In the genomic region with DNA sequence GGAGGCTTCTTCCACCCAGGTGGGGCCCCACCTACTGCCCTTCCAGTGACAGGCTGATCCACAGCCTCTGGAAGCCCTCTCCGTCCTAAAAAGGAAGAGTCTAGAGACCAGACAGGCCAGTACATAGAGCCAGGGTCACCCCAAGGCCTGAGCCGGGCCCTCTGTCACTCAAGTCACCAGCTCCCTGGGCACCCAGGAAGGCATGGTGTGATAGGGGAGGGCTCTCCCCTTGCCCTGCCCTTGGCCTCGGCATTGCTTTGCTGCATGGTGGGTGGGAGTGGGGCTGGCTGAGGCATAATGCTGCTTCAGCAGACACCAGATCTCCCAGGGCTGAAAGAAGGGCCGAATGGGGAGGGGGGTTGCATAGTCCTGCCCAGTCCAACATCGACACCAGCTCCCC, we compare ENCODE assay signal across 9 mouse cellular contexts. TPM values are rescaled to one million over a fixed set of nuclear protein-coding genes. Genes with fewer than 3 reads are reported as not detected.
DNase-seq lines count a peak whose midpoint lies in the region; ATAC-seq and TF ChIP-seq lines count a peak whose summit lies in the region.
"Had no signal": no experiment of that assay in that cellular context is flagged by ENCODE, and none has a peak within 500 bp of the region (broad histone marks: within the 10 kb centered on the region; RNA-seq: fewer than 3 reads in every experiment).

No protein-coding gene starts in this region.

- H3K36me3 ChIP-seq in forebrain, embryonic 13.5 days (ENCODE audit: poor library complexity, severe bottlenecking): peaks cover 73% of the 10 kb centered on the region
- peaks cover 13% of the 10 kb centered on the region; the same call in 1 of the 2 replicates for H3K36me3 ChIP-seq in forebrain, embryonic 11.5 days (ENCODE audit: control insufficient read depth, insufficient read depth, low read length)
- peaks cover 9% of the 10 kb centered on the region; the same call in 1 of the 2 replicates for H3K36me3 ChIP-seq in kidney, postnatal 0 days (ENCODE audit: insufficient read depth, low read length)
- H3K36me3 ChIP-seq in limb, embryonic 15.5 days: peaks cover 57% of the 10 kb centered on the region

- H3K27ac ChIP-seq in forebrain, embryonic 13.5 days: no peak overlapping the region
- no peak overlapping the region for H3K27ac ChIP-seq in forebrain, embryonic 11.5 days (ENCODE audit: low read depth, low read length)
- peak overlapping the region; percentile 76; the same call in 1 of the 2 replicates for H3K27ac ChIP-seq in kidney, postnatal 0 days
- H3K27ac ChIP-seq in limb, embryonic 15.5 days: peak overlapping the region; percentile 84
- H3K27ac ChIP-seq: limb, embryonic 12.5 days had no signal

- H3K4me3 ChIP-seq in forebrain, embryonic 13.5 days: no peak overlapping the region
- H3K4me3 ChIP-seq in forebrain, embryonic 11.5 days (ENCODE audit: low read depth, low read length): no peak overlapping the region
- no peak overlapping the region for H3K4me3 ChIP-seq in kidney, postnatal 0 days (replicated peaks; ENCODE audit: low read depth, low read length)
- H3K4me3 ChIP-seq in limb, embryonic 15.5 days: no peak overlapping the region
- H3K4me3 ChIP-seq: limb, embryonic 12.5 days had no signal

- ATAC-seq in forebrain, embryonic 13.5 days: no peak
- no peak for ATAC-seq in forebrain, embryonic 11.5 days (replicated peaks; ENCODE audit: low FRiP score)
- no peak for ATAC-seq in kidney, postnatal 0 days (replicated peaks; ENCODE audit: low FRiP score, low read depth)
- ATAC-seq in limb, embryonic 15.5 days (ENCODE audit: insufficient number of reproducible peaks, low FRiP score, low TSS enrichment, low read depth): no peak

- no peak overlapping the region for H3K4me2 ChIP-seq in forebrain, embryonic 13.5 days
- no peak overlapping the region for H3K4me2 ChIP-seq in forebrain, embryonic 11.5 days (ENCODE audit: low read depth, low read length, severe bottlenecking)
- H3K4me2 ChIP-seq in kidney, postnatal 0 days (ENCODE audit: low read length): no peak overlapping the region
- no peak overlapping the region for H3K4me2 ChIP-seq in limb, embryonic 15.5 days
- H3K4me2 ChIP-seq: limb, embryonic 12.5 days had no signal

- H3K9ac ChIP-seq in forebrain, embryonic 13.5 days: peak overlapping the region; percentile 12; the same call in 1 of the 2 replicates
- H3K9ac ChIP-seq in forebrain, embryonic 11.5 days (ENCODE audit: low read length): no peak overlapping the region
- H3K9ac ChIP-seq in kidney, postnatal 0 days (ENCODE audit: low read depth, low read length): no peak overlapping the region
- H3K9ac ChIP-seq in limb, embryonic 15.5 days: no peak overlapping the region

- H3K4me1 ChIP-seq in forebrain, embryonic 13.5 days: peaks cover 92% of the 10 kb centered on the region
- H3K4me1 ChIP-seq in forebrain, embryonic 11.5 days (replicated peaks; ENCODE audit: control insufficient read depth, insufficient read depth, low read length): peaks cover 20% of the 10 kb centered on the region
- H3K4me1 ChIP-seq in kidney, postnatal 0 days (replicated peaks; ENCODE audit: insufficient read depth, low read length): peaks cover 33% of the 10 kb centered on the region
- H3K4me1 ChIP-seq in limb, embryonic 15.5 days: peaks cover 75% of the 10 kb centered on the region

- no peak for TF ChIP-seq CTCF in kidney, postnatal 0 days (IDR thresholded peaks at IDR 0.05; ENCODE audit: low read depth)

- H3K9me3 ChIP-seq in forebrain, embryonic 13.5 days (replicated peaks): no peaks in the 10 kb centered on the region
- H3K9me3 ChIP-seq in forebrain, embryonic 11.5 days (ENCODE audit: control insufficient read depth, low read length): no peaks in the 10 kb centered on the region
- H3K9me3 ChIP-seq in kidney, postnatal 0 days (replicated peaks; ENCODE audit: low read length): no peaks in the 10 kb centered on the region
- no peaks in the 10 kb centered on the region for H3K9me3 ChIP-seq in limb, embryonic 15.5 days
- H3K9me3 ChIP-seq: limb, embryonic 12.5 days had no signal

- WGBS in forebrain, embryonic 13.5 days: 90% methylated on average over 5 of the region's 5 CpGs
- WGBS in forebrain, embryonic 11.5 days: 84% methylated on average over 5 of the region's 5 CpGs
- 64% methylated on average over 5 of the region's 5 CpGs for WGBS in kidney, postnatal 0 days
- 68% methylated on average over 5 of the region's 5 CpGs for WGBS in limb, embryonic 15.5 days

- no peaks in the 10 kb centered on the region for H3K27me3 ChIP-seq in forebrain, embryonic 13.5 days
- no peaks in the 10 kb centered on the region for H3K27me3 ChIP-seq in forebrain, embryonic 11.5 days (ENCODE audit: control insufficient read depth, insufficient read depth, low read length)
- no peaks in the 10 kb centered on the region for H3K27me3 ChIP-seq in kidney, postnatal 0 days (ENCODE audit: insufficient read depth, low read length)
- H3K27me3 ChIP-seq in limb, embryonic 15.5 days: no peaks in the 10 kb centered on the region
- H3K27me3 ChIP-seq: limb, embryonic 12.5 days had no signal

- no peak for DNase-seq in forebrain, embryonic 11.5 days (ENCODE audit: low spot score)
- no peak for DNase-seq in kidney, postnatal 0 days (ENCODE audit: low spot score)
- no peak for DNase-seq in kidney, adult 9 months
- DNase-seq in adrenal gland, postnatal 25 days: peak; percentile 48
- DNase-seq in yolk sac, embryonic 10.5 days (ENCODE audit: low spot score): no peak
- DNase-seq: retina, postnatal 1 day had no signal

RNA-seq across cellular contexts. Expression of a gene that starts 8.3 kb away (rescaled TPM):
- 34.8 and 37.4 TPM in 2 replicates for polyA plus RNA-seq in forebrain, embryonic 13.5 days (2015; fragmentation: Nextera tagmentation; extraction: Ambion mirVana)
- polyA plus RNA-seq in forebrain, embryonic 11.5 days (2014; fragmentation: Nextera tagmentation; extraction: Ambion mirVana): 38.0 and 41.5 TPM in 2 replicates
- 16.9 and 17.8 TPM in 2 replicates for polyA plus RNA-seq in kidney, postnatal 0 days (2015; fragmentation: Nextera tagmentation; extraction: Ambion mirVana)
- total RNA-seq in adrenal gland, postnatal 25 days (2021): 137 and 164 TPM in 2 replicates
- polyA plus RNA-seq in limb, embryonic 15.5 days (2015; fragmentation: Nextera tagmentation; extraction: Ambion mirVana): 24.4 and 31.8 TPM in 2 replicates

Comparison
In these comparisons a context has a peak if more than half of its experiments do, and no peak if none do; other contexts are left out.
1. H3K27ac ChIP-seq: peak in kidney, postnatal 0 days (single experiment) and limb, embryonic 15.5 days (single experiment); none in forebrain, embryonic 13.5 days (single experiment) and forebrain, embryonic 11.5 days (single experiment).